Mouse (Mus musculus) monocyte, adult 2 months (primary cell): Measurements from ENCODE around the gene Rnaseh2c.

Experiments
- DNase-seq, 2 experiments: peaks; one replicate each; pipeline ENCODE4 v3.0.0; 2022; ENCODE audit warnings: low spot score in 2 of 2, low read depth in 1 of 2

The Rnaseh2c gene

DNA sequence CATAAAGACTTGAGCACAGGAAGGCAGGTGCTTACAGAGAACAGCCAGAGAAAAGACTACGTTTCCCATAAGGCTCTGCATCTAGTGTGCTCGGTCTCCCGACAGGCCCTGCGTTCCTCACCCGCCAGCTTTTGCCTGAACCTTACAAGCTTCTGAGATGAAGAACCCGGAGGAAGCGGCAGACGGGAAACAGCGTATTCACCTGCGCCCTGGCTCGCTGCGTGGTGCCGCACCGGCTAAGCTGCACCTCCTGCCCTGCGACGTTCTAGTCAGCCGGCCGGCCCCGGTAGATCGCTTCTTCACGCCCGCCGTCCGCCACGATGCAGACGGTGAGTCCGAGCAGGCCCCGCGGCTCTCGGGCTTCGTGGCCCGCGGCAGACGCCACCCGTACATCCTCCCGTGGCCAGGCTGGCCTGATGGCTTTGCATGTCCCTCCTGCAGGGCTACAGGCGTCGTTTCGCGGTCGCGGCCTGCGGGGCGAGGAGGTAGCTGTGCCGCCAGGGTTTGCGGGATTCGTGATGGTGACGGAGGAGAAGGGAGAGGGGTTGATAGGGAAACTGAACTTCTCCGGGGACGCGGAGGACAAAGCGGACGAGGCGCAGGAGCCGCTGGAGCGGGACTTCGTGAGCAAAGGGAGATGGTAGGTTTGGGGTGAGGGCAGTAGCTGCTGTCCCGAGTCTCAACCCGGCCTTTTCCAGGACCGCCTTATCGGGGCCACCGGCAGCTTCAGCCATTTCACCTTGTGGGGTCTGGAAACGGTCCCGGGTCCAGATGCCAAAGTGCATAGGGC lies at the start of gene Rnaseh2c:
Gene Rnaseh2c (plus strand): TSS at position 122 of the 790 bp plus-strand sequence.
- peak in 1 of 2 experiments; percentile 33 for DNase-seq

DNA sequence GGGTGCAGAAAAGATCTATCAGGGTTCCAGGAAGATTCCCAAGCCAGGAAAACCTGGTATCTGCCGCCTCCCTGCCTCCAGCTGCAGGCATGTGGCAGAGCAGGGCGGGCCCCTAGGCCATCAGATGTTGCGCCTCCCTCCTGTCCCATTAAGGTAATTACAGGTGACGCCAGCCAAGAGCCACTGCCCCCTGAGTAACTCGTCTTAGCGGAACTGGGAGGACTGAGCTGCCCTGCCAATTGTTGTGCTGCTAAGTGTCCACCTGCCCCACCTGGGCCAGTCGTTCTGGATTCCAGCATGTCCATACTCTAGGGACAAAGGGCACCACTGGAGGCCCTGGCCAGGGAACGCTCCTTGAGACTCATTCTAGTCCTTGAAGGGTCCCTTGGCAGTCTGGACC lies 47.9 kb upstream of the Rnaseh2c start:
- no peak for DNase-seq

DNA sequence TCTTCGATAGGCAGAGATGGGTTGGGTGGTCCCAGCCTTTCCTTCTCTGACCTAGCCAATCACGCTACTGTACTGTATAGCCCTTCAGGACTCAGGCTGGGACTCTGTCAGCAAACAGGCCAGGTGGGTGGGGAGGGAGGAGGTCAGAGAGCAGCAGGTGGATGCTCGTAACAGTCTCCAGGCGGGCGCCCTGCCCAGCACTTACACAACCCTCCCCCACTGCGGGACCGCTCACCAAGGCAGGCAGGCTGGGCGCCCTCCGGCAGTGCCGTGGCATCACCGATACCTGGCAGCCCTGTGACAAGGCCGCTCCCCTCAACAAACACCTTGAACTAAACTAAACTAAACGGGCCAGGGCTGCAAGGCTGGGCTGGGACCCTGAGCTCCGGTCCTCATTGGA lies 47.5 kb upstream of the Rnaseh2c start:
- no peak for DNase-seq

DNA sequence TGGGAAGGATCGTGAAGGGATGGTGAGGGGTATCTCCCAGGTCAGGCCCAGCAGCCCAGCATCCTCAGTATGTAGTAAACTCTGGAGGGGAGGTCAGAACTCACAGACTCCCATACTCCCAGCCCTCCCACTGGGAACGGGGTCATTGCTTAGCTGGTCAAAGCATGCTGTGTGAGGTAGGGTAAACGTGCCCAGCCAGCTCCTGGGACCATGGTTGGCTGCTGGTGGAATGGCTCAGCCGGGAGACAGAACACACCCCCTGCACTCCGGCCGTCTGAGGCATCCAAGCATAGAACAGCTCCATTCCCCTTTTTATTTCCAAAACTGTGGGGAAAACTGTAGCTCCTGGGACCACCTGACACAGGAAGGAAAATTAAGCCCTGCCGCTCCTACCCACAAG lies 43.5 kb upstream of the Rnaseh2c start:
- no peak for DNase-seq

DNA sequence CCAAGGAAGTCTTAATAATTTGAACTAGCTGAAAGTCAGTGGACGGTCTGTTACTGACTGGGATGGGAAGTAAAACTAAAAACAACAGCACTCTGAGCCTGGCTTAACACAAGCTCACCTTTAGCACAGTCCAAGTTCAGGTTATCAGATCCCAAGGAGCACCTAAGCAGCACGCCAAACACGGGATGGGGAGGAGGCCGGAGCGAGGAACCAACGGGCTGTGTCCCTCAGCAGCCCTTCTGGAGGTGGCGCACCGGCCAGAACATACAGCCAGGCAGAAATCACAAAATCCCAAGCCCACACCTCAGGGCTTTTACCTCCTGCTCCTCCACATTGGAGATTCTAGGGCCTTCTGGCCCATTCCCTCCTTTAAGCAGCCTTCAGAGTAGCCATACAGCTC lies 42.9 kb upstream of the Rnaseh2c start:
- DNase-seq: no peak

DNA sequence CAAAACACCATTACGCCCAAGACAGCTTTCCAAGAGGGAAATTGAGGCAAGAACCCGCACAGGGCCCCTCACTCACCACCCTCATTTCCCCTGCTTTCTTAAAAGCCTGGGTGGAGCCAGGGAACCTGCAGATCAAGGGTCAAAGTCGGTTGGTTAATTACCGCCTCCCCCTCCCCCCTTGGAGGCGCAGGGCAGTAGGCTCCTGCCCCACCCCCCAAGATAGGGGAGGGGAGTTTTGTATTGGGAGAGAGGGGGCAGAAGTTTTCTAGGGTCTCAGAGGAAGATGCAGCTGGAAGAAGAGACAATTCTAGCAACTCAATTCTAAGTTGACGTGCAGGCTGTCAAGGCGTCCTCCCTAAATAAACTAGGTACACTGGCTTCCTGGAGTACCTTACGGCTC lies 42.4 kb upstream of the Rnaseh2c start:
- DNase-seq: no peak

DNA sequence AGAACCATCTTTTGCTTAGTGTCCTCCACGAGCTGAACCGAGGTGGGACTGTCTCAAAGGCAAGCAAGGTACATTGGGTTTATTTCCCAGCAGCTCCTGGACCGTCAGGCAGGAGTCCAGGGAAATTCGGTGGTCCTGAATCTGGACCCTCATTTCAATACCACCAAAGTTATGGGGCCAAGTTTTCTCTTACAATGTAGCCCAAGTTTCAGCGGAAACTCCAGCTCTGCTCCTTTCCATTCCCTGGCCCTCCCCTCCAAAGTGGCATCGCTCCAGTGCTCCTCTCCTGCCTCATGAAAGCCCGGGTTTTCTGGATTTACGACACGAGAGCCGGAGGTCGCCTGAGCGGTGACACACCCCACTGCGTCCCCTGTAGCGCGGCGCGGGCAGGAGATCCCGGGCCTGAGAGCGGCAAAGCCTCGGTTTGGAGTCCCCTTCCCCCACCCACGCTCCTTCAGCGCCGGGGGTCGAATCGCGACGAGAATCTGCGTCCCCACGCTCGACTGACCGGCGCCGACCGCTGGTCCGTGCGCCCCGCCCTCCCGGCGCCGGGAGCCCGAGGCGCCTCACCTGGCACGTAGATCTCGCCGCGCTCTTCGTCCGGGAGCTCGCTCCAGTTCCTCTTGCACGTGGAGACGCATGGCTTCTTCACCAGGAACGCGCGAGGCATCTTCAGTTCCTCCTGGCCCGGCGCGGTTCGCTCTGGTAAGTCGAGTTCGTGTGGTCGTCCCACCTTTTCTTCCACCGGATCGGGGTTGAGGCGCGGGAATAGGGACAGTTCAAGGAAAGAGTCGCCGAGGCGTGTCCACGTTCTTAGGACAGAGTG lies 41.8 kb upstream of the Rnaseh2c start:
- DNase-seq: no peak

DNA sequence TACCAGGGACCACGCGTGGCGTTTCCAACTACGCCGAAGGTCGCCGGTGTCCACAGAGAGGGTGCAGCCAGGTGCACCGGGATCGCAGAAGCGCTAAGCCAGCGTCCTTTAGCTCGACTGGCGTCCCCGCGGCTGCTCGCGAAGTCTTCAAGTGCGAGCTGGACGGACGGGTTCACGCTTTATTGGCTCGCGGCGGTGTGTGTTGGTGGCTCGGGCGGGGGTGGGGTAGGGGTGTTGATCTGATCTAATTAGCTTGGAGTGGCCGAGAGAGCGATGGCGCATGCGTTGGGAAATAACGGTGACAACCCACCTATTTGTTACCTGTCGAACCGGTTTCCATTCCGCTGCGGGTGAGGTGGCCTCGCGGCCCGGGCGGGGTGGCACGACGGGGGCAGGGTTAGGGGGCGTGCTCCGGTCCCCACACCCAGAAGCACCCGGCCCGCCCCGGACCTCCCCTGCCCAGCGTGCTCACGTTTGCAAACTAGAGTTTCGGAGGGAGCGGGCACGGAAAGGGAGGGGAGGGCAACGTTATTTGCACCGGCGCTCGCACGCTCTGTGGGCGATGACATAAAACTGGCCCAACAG lies 41.1 kb upstream of the Rnaseh2c start, which contains the start of gene Ovol1:
Gene Ovol1 (minus strand): TSS at position 190 of the 585 bp plus-strand sequence.
- DNase-seq: no peak

DNA sequence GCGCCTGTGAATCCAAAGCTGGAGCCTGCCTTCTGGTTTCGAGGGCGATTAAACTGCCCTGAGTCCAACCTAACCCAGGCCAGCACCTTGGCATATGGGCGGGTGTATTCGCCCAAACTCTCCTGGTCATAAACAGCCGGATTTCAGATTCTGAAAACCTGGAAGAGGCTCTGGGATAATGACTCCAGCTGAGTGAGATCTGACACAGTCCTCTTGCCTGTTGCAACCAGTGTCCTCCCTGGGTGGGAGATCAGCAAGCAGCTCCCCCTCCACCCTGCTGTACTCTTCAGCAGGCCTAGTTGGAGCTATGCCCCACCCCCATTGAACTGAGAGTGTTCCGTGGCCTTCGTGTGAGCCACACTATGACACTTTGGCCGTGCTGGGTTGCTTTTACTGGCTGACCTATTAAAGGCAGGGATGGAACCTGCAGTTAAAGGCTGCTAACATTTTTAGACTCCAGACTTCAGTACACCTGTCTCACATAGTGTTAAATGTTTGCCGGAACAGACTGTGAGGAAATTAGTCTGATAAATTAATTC lies 40.4 kb upstream of the Rnaseh2c start:
- DNase-seq: no peak

DNA sequence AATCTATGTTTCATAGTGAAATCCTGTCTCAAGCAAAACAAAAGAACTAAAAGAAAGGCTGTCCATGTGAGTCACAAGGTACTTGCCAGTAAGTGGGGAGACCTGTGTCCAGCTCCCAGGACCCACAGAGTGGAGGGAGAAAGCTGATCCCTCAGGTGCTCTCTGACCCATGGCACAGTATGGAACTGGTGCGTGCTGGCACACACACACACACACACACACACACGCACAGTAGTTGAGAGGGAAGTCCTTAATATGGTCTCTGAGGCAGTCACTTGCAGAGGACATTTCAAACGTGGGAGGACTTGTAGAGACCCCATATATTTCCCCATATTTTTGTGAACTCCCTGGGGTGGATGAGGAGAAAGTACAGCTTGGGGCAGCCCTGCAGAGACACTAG lies 39.8 kb upstream of the Rnaseh2c start:
- no peak for DNase-seq

DNA sequence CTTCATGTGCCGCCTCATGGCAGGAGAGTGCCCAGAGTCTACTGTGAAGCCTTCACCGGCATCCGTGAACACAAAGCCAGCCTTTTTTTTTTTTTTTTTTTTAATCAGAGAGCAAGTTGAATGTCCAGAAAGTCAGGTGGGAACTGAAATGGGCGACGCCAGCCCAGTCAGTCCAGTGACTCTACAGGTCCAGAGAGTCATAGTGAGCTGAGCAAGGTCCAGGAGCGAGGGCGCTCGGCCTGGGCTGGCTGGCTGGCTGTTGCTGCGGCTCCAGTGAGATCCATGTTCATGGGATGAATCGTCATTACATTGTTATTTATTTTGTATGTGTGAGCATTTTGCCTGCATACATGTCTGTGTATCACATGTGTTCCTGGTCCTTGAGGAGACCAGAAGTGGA lies 38.9 kb upstream of the Rnaseh2c start:
- no peak for DNase-seq

DNA sequence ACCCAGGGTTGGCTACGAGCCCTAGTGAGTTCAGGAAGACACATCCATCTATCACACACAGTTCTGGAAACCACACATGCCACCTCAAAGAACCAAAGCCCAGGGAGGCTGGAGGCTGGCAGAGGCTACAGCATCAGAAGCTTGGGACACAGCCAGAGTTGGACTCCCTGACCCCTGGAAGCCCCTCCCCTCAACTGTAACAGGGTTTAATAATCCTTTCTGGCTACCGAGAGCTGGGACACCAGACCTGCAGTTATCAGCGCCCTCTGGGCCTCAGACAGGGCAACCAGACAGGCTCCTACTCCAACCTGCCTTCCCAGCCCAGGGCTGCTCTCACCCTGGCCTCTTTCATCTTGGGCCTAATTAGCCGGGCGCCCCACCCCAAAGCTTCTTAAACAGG lies 35.4 kb upstream of the Rnaseh2c start:
- no peak for DNase-seq

DNA sequence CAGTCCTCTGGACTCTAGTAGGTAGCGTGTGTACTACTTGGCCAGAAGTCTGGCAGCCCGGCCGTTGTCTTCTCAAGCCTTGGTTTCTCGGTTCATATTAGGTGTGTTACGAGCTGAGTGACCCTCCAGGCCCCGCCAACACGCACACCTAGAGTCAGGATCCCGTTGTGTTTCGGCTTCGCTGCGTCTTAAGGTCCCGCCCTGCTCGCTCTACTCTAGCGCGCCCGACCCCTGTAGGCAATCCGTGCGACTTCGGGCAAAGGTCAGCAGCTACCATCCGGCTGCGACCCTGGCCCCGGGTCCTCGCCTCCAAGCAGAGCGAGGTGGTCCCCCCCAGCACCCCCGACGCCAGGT lies 34.5 kb upstream of the Rnaseh2c start:
- no peak for DNase-seq

DNA sequence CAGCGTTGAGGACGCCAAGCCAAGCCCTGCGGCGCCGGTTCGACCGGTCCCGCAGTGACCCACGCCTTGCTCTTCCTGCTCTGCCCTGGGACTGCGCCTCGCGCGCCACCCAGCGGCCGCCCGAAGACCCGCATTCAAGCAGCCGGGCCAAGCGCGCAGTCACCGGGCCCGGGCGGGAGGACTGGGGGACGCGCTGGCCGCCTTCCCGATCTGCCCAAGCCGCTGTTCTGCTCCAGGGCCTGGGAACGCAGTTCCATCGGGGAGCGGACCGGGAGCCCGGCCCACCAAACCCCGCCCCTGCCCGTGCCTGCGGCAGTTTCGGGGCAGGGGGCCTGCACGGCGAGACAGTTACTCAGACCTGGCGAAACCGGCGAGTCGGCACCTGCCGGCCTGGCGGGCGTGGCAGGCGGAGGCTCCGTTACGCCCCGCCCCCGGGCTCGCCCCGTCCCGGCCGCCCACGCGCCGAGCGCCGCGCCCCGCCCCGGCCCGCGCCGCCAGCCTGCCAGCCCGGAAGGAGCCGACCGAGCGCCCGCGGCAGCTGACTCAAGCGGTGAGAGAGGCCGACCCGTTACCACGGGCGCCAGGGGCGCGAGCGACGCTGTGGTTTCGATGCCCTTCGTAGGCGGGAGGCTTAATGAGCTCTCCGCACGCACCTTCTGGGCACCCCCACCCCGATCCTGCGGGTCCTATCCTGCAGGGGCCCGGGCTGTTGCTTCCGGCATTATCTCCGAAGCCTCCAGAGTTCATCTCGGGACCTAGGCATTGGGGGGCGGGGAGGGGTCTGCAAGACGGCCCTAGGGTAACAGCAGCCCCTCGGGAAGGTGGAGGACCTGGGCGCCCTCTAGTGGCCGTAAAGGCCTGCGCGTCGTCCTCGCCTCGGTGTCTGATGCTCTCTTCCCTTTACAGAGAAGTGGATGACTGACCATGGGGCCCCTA lies 33.9 kb upstream of the Rnaseh2c start, which contains the start of gene Ap5b1:
Gene Ap5b1 (plus strand): TSS at position 492 of the 936 bp plus-strand sequence.
- DNase-seq: peak; percentile 76 to 83

DNA sequence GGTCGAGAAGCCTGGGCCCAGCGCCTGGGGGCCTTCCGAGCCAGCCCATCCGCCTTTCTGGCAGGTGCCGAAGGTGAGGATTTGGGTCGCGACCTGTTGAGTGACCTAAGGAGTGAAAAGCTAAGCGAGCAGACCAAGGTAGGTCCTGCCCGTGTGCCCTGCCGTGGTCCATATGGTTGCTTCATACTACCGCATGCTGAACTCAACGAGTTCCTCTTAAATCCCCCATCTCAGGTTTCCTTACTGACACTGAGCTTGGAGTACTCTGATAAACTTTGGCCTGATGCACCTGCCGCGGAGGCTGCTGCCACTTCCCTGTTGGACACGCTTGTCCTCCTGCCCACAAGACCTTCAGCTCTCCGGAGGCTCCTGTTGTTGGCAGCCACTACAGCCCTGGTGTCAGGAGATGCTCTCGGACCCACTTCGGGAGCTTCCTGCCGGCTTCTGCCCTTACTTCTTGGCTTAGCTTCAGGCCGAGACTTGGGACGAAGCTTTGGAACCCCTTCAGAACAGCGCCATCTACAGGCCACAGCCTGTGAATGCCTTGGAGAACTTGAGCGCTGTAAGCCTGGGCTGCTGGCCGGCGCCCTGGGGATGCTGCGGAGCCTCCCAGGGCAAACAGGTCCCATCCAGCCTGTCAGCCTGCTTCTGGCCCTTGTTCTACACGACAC lies 33.1 kb upstream of the Rnaseh2c start:
- DNase-seq: peak; percentile 68 to 78

DNA sequence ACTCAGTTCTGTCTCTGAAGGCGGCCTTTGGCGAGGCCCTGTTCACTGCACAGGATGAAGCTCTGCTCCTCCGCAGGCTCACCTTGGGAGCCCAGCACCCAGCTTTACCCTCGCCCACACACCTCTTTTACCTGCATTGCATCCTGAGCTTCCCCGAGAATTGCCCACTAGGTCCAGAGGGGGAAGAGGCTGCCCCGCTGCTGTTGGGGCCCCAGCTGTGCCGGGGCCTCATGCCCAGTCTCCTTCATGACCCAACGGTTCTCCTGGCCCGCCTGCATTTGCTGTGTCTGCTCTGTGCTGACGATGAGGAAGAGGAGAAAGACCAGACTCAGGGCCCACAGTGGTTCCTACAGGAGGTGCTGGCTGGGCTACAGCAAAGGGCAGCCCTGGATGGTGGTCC lies 32.2 kb upstream of the Rnaseh2c start:
- DNase-seq: no peak

DNA sequence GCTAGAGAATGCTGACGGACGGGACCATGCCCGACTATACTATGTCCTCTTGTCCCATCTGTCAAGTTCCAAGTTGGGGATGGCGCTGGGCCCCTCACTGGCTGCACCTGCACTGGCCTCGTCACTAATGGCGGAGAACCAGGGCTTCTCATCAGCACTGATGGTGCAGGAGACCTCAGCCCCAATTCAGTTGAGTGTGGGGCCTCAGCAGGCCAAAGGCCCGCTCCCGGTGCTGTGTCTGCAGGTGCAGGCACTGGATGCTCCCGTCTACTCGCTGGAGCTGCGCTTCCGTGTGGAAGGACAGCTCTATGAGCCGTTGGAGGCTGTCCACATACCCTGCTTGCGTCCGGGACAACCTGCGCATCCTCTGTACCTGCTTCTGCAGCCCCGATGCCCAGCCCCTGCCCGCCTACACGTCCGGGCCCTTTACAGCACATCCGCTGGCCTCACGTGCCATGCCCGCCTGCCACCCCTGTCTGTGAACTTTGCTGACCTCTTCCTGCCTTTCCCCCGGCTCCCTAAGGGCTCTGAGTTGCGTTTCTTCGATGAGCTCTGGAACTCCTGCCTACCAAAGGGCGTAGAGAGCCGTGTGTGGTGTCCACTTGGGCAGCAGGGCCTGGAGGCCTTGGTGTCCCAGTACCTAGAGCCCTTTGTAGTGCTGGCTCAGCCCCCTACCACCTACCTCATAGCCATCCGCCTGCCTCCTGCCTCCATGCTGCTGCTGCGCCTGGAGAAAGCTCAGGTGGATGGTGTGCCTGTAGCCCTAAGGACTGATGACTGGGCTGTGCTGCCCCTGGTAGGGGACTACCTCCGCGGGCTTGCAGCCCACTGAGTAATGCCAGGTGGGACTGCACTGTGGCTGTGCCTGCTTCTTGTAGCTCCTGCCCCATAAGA lies 31.1 kb upstream of the Rnaseh2c start:
- no peak for DNase-seq

DNA sequence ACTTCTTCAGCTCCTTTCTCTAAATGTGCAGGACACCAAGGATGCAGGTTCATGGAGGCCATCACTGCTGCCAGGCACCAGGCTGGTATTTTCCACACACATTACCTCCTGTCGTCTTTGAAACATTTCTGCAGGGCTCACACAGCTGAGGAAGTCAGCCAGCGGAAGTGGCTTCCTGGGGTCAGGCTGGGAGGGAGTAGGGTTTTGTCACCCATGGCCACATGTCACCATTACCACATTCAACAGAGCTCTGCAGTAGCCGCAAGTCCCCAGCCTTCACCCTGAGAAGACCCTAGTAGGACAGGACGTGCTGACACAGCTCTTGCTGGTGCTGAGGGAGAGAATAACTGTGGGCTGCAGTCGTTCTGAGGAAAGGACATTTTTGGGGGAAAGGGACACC lies 29.8 kb upstream of the Rnaseh2c start:
- DNase-seq: peak; percentile 59
